ENCODE assay signal across 8 mouse cellular contexts in the genomic region with DNA sequence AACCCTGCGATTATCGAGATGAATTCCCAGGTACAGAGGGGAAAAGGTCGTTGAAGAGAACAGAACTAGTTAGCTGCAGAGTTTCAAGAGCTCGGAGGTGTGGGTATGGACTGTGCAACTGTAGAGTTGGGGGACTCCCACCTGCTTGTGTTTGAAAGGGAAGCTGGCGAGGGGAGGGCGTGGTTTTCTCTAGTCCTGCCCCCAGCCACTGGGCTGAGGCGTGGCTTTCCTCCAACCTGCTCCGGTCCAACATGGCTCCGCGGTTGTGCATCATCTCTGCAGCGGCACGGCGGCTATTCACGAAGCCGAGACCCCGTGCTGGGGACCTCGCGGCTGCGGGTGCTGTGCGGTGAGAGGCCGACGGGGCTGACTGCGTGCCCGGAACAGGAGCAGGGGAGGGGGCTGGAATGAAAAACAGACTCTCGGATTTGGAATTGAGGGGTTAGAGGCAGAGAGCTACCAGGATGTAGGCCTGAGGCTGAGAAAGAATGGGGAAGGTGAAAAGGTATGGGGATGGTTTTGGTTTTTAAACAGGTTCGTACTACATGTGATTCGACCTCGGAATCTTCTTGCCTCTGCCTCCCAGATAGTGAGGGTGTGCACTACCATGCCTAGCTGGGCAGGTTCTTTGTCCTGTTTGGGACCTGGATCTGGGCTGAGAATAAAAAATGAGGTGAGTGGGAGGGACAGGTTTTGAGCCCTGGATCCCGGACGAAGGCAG. TPM values are rescaled to one million over a fixed set of nuclear protein-coding genes. Genes with fewer than 3 reads are reported as not detected.
A peak's percentile ranks its signal among the peaks of the same experiment; 100 is the strongest.
DNase-seq lines count a peak whose midpoint lies in the region; ATAC-seq lines count a peak whose summit lies in the region.

A gene (plus strand): TSS at position 197 of the 721 bp plus-strand sequence.

- ATAC-seq in hindbrain, embryonic 16.5 days, result peak; percentile 97

- H3K36me3 ChIP-seq in hindbrain, embryonic 16.5 days (ENCODE audit: control insufficient read depth, insufficient read depth, low read length), result no peaks in the 10 kb centered on the region
- H3K36me3 ChIP-seq in macrophage (ENCODE audit: inconsistent target), result no peaks in the 10 kb centered on the region

- H3K4me2 ChIP-seq in hindbrain, embryonic 16.5 days (ENCODE audit: low read length), result peak within 1 kb of the TSS; percentile 80

- H3K9me3 ChIP-seq in hindbrain, embryonic 16.5 days (ENCODE audit: control insufficient read depth, low read length), result no peaks in the 10 kb centered on the region

- peak within 1 kb of the TSS; percentile 96 for H3K9ac ChIP-seq in hindbrain, embryonic 16.5 days (ENCODE audit: low read depth, low read length)

- no peaks in the 10 kb centered on the region for H3K27me3 ChIP-seq in hindbrain, embryonic 16.5 days (replicated peaks; ENCODE audit: control insufficient read depth, insufficient read depth, low read length)

- peak; percentile 93 for DNase-seq in ZHBTc4 (ENCODE audit: low read depth, low spot score)
- peak; percentile 77 to 78 for DNase-seq in cerebellum, postnatal 36 days
- peak; percentile 36 for DNase-seq in gastrocnemius, adult 18-20 months (ENCODE audit: low spot score)
- DNase-seq in left cerebral cortex, adult 18-20 months (ENCODE audit: low spot score in 2 of 2), result peak; percentile 76 to 82
- DNase-seq in retina, postnatal 7 days (ENCODE audit: low read depth, low spot score), result peak; percentile 54
- DNase-seq in urinary bladder, postnatal 14 days (ENCODE audit: low spot score), result peak; percentile 78

- H3K27ac ChIP-seq in hindbrain, embryonic 16.5 days (ENCODE audit: low read depth, low read length), result peak within 1 kb of the TSS; percentile 84
- H3K27ac ChIP-seq in macrophage, result no peak within 1 kb of the TSS

- no peaks in the 10 kb centered on the region for H3K79me2 ChIP-seq in macrophage (ENCODE audit: inconsistent target)

- peaks cover 10% of the 10 kb centered on the region for H3K4me1 ChIP-seq in hindbrain, embryonic 16.5 days (ENCODE audit: control insufficient read depth, insufficient read depth, low read depth, low read length)

- H3K4me3 ChIP-seq in hindbrain, embryonic 16.5 days (ENCODE audit: low read length), result peak within 1 kb of the TSS; percentile 86
- peak within 1 kb of the TSS; percentile 38 for H3K4me3 ChIP-seq in macrophage (ENCODE audit: inconsistent target)

- WGBS in hindbrain, embryonic 16.5 days, result under 1% methylated on average over 30 of the region's 30 CpGs
- 3% methylated on average over 30 of the region's 30 CpGs for WGBS in macrophage (ENCODE audit: missing documents)

RNA-seq across cellular contexts. Expression of the gene that starts here (rescaled TPM):
- under 1 TPM; 0.57 to 1.00 TPM for total RNA-seq in gastrocnemius, adult 18-20 months (2021)
- 131 and 134 TPM in 2 replicates for polyA plus RNA-seq in hindbrain, embryonic 16.5 days (2015; fragmentation: Nextera tagmentation; extraction: Ambion mirVana)
- 10 to 100 TPM; 91.6 to 91.8 TPM for total RNA-seq in left cerebral cortex, adult 18-20 months (2021)
- 10 to 100 TPM in 1 of 26 experiments, 1 to 10 TPM in 23, under 1 TPM in 1, not detected in 1; 0.45 to 10.1 (median 3.9) TPM for total RNA-seq in macrophage (2018; cell fraction: chromatin; rRNA removed)
- 1 to 10 TPM; 1.7 to 4.1 (median 2.5) TPM for total RNA-seq in macrophage (2018; cell fraction: cytosol; rRNA removed)
- 1 to 10 TPM in 20 of 26 experiments, under 1 TPM in 6; 0.58 to 5.3 (median 2.1) TPM for total RNA-seq in macrophage (2018; cell fraction: nucleus; rRNA removed)
- polyA plus RNA-seq in macrophage (2018), result 1.7 to 4.1 TPM (median 2.3 TPM) in 3 replicates

Comparison
In these comparisons a context has a peak if more than half of its experiments do, and no peak if none do; other contexts are left out.
1. RNA of the gene that starts here (total RNA-seq): 91.6 to 91.8 TPM in left cerebral cortex, adult 18-20 months; 0.57 to 1.00 TPM in gastrocnemius, adult 18-20 months; every median in the first group is over 10 times any median in the second.
2. RNA of the gene that starts here (polyA plus RNA-seq): 131 to 134 TPM in hindbrain, embryonic 16.5 days; 1.7 to 4.1 TPM in macrophage; every median in the first group is over 10 times any median in the second.
3. Peak in DNase-seq in gastrocnemius, adult 18-20 months; RNA of the gene not detected or under 1 TPM.
4. DNase-seq: peak in every context shown above with its lines; median percentile 93 in ZHBTc4; 79 in left cerebral cortex, adult 18-20 months; 78 in urinary bladder, postnatal 14 days; 78 in cerebellum, postnatal 36 days; 54 in retina, postnatal 7 days; 36 in gastrocnemius, adult 18-20 months.